Mouse (Mus musculus): ENCODE measurements around the gene Cxcr2. TPM values are rescaled to one million over a fixed set of nuclear protein-coding genes. Genes with fewer than 3 reads are reported as not detected.

The Cxcr2 gene
- polyA plus RNA-seq, 1 experiment: 0.08 TPM

DNA sequence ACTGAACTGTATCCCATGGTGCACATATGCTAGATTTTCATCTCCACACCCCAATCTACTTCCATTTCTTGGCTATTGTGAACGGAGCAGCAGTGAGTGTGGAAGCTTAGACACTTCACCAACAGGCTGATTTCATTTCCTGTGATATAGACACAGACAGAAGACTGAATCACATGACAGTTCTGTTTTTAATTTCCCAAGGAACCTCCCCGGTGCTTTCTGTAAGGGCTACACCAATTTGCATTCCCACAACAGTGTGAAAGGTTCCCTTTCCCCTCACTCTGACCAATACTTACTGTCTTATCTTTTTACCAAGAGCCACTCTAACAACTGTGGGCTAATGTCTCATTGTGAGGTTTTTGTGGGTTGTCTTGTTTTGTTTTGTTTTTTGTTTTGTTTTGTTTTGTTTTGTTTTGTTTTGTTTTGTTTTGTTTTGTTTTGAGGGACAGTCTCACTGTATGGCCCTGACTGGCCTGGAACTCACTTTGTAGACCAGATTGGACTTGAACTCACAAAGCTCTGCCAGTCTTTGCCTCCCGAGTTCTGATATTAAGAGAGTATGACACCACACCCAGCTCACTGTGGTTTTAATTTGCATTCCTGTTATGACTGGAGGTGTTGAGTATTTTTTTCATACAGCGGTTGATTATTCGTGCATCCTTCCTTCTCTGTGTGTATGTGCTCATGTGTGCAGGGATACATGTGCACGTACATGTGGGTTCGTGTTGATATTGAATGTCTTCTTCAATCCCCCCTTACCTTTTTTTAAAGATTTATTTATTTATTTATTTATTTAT, 47.5 kb downstream of the Cxcr2 start:
- DNase-seq (ENCODE audit: low read depth): no peak
- TF ChIP-seq POLR2A (IDR thresholded peaks at IDR 0.05; ENCODE audit: borderline replicate concordance, extremely low read depth, insufficient read depth, insufficient read length, poor library complexity, severe bottlenecking): no peak
- TF ChIP-seq CTCF (IDR thresholded peaks at IDR 0.05; ENCODE audit: borderline replicate concordance, extremely low read depth, insufficient read depth, insufficient read length): no peak

- no peak for DNase-seq (ENCODE audit: low read depth)
- TF ChIP-seq CTCF (IDR thresholded peaks at IDR 0.05; ENCODE audit: borderline replicate concordance, extremely low read depth, insufficient read depth, insufficient read length): no peak
- no peak for TF ChIP-seq POLR2A (IDR thresholded peaks at IDR 0.05; ENCODE audit: borderline replicate concordance, extremely low read depth, insufficient read depth, insufficient read length, poor library complexity, severe bottlenecking)
Observed at GRCm38 (mm10) chr1:74203457-74203856, 49.7 kb downstream of the Cxcr2 start.

DNA sequence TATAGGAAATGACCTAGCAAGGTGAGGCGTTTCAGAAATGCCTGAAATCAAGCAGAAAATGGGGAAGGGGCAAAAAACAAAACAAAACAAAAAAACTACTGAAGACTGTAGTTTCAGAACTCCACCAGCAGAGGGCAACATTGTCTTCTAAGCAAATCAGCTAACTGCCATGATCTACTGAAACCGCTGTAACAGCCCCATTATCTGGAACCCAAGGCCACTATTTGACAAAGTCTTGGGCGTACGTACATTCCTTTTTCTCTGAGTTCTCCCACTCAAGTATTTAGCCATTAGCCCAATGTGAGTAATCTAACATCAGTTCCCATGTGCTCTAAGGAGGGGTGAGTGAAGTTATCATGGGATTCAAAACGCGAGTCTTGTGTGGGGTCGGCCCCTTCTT, 52.1 kb downstream of the Cxcr2 start:
- DNase-seq (ENCODE audit: low read depth): peak; percentile 59

GRCm38 (mm10) chr1:74206642-74207041, 52.9 kb downstream of the Cxcr2 start:
- DNase-seq (ENCODE audit: low read depth): no peak
- TF ChIP-seq CTCF (IDR thresholded peaks at IDR 0.05; ENCODE audit: borderline replicate concordance, extremely low read depth, insufficient read depth, insufficient read length): no peak
- TF ChIP-seq POLR2A (IDR thresholded peaks at IDR 0.05; ENCODE audit: borderline replicate concordance, extremely low read depth, insufficient read depth, insufficient read length, poor library complexity, severe bottlenecking): no peak

More for the DNA sequence above, 52.1 kb downstream of the Cxcr2 start:
- peak; percentile 58; the same call in 1 of the 2 replicates for TF ChIP-seq CTCF (IDR thresholded peaks at IDR 0.05; ENCODE audit: borderline replicate concordance, extremely low read depth, insufficient read depth, insufficient read length)
- TF ChIP-seq POLR2A (IDR thresholded peaks at IDR 0.05; ENCODE audit: borderline replicate concordance, extremely low read depth, insufficient read depth, insufficient read length, poor library complexity, severe bottlenecking): no peak

DNA sequence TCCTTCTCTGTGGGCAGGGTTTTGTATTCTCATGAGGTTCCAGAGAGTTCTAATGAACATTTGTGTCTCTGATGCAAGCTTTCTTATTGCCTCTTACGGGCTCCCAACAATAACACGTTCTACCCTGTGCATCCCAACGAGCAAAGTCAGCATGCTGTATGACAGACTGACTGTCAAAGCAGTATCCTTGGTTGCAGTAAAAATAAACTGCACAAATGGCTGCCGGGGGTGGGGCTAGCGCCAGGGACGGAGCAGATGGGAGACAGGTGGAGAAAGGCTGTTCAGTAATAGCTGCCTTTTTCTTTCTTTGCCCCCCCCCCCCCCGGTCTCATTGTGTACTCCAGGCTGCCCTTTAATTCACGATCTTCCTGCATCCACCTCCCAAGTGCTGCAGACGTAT, 54.1 kb downstream of the Cxcr2 start:
- DNase-seq (ENCODE audit: low read depth): peak; percentile 70

DNA sequence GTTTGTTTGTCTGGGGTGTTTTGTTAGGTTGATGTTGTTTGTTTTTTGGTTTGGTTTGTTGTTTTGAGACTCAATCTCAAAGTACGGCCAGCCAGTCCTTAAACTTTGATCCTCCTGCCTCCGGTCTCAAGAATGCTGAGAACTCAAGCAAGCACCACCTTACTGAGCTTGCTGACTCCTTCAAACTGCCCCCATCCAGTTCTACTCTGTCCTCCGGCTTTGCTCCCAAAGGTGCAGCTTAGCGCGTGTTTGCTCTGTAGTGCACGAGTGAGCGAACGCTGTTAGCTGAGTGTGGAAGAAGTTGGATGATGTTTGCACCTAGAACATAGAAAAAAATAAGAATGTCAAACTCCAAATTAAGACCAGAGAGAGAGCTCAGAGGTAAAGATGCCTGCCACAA, 55.2 kb downstream of the Cxcr2 start:
- no peak for TF ChIP-seq POLR2A (IDR thresholded peaks at IDR 0.05; ENCODE audit: borderline replicate concordance, extremely low read depth, insufficient read depth, insufficient read length, poor library complexity, severe bottlenecking)
- TF ChIP-seq CTCF (IDR thresholded peaks at IDR 0.05; ENCODE audit: borderline replicate concordance, extremely low read depth, insufficient read depth, insufficient read length): no peak
- no peak for DNase-seq (ENCODE audit: low read depth)

More for the DNA sequence above, 54.1 kb downstream of the Cxcr2 start:
- TF ChIP-seq POLR2A (IDR thresholded peaks at IDR 0.05; ENCODE audit: borderline replicate concordance, extremely low read depth, insufficient read depth, insufficient read length, poor library complexity, severe bottlenecking): no peak
- no peak for TF ChIP-seq CTCF (IDR thresholded peaks at IDR 0.05; ENCODE audit: borderline replicate concordance, extremely low read depth, insufficient read depth, insufficient read length)

Other genes starting within 250 kb of the Cxcr2 start
- gene Tns1, start 29.5 kb upstream of the Cxcr2 start, polyA plus RNA-seq (2012; rRNA removed): 7.9 and 15.1 TPM in 2 replicates
- gene Rufy4, start 28.4 kb upstream of the Cxcr2 start, polyA plus RNA-seq (2012; rRNA removed): 0.52 and 0.86 TPM in 2 replicates
- not detected in 2 replicates for gene Cxcr1, start 40.6 kb downstream of the Cxcr2 start, polyA plus RNA-seq (2012; rRNA removed)
- gene Arpc2, start 82.1 kb downstream of the Cxcr2 start, polyA plus RNA-seq (2012; rRNA removed): 213 and 224 TPM in 2 replicates
- gene Gpbar1, start 124.6 kb downstream of the Cxcr2 start, polyA plus RNA-seq (2012; rRNA removed): 0.10 and 0.15 TPM in 2 replicates
- 161 and 167 TPM in 2 replicates for gene Aamp, start 130.7 kb downstream of the Cxcr2 start, polyA plus RNA-seq (2012; rRNA removed)
- 58.5 and 63.2 TPM in 2 replicates for gene Pnkd, start 130.9 kb downstream of the Cxcr2 start, polyA plus RNA-seq (2012; rRNA removed)
- 6.6 and 7.3 TPM in 2 replicates for gene Tmbim1, start 151.6 kb downstream of the Cxcr2 start, polyA plus RNA-seq (2012; rRNA removed)
- gene Catip, start 208.1 kb downstream of the Cxcr2 start, polyA plus RNA-seq (2012; rRNA removed): 1.0 and 3.1 TPM in 2 replicates
- gene Slc11a1, start 221.2 kb downstream of the Cxcr2 start, polyA plus RNA-seq (2012; rRNA removed): 3.2 and 4.0 TPM in 2 replicates
- 34.3 and 40.9 TPM in 2 replicates for gene Ctdsp1, start 237.5 kb downstream of the Cxcr2 start, polyA plus RNA-seq (2012; rRNA removed)

Data from brain, embryonic 14.5 days (tissue).